Mouse (Mus musculus) heart, embryonic 14.5 days (tissue): ENCODE results near the gene Cacna2d1. TPM values are rescaled to one million over a fixed set of nuclear protein-coding genes. Genes with fewer than 3 reads are reported as not detected.

Experiments
- ATAC-seq: fragments of 200-750 bp; cut with Nextera tagmentation; 2 replicates; pipeline ENCODE4 v1.8.0; 2017; ENCODE audit warnings: low read depth, moderate TSS enrichment; ENCODE audit not compliant: insufficient number of reproducible peaks, insufficient read depth, low FRiP score
- H3K27ac ChIP-seq, 2 experiments: fragments of 200-500 bp in 1 of 2; fragments of 300-500 bp in 1 of 2; sonication (generic) in 1 of 2; replicated peaks in 1 of 2; 2 replicates each; pipeline ENCODE4 v1.5.1; 2012 to 2014; ENCODE audit warnings: low read depth in 2 of 2, low read length in 2 of 2, control low read depth in 1 of 2, mild to moderate bottlenecking in 1 of 2, mixed read lengths in 1 of 2; ENCODE audit not compliant: control insufficient read depth in 1 of 2, insufficient read depth in 1 of 2
- H3K27me3 ChIP-seq: fragments of 300-500 bp; sonication (generic); 2 replicates; pipeline ENCODE4 v1.6.1; 2014; ENCODE audit warnings: mild to moderate bottlenecking, low read length, control low read depth; ENCODE audit not compliant: control insufficient read depth, insufficient read depth
- H3K36me3 ChIP-seq: fragments of 300-500 bp; sonication (generic); 2 replicates; pipeline ENCODE4 v1.6.1; 2014; ENCODE audit warnings: mild to moderate bottlenecking, control low read depth, low read length, mixed read lengths; ENCODE audit not compliant: control insufficient read depth, insufficient read depth
- H3K4me1 ChIP-seq, 2 experiments: fragments of 200-500 bp in 1 of 2; fragments of 300-500 bp in 1 of 2; sonication (generic) in 1 of 2; 2 replicates each; pipeline ENCODE4 v1.6.1; 2012 to 2014; ENCODE audit warnings: low read length in 2 of 2, control low read depth in 1 of 2, mixed read lengths in 1 of 2; ENCODE audit not compliant: control insufficient read depth in 2 of 2, insufficient read depth in 2 of 2
- H3K4me2 ChIP-seq: fragments of 300-500 bp; sonication (generic); 2 replicates; pipeline ENCODE4 v1.6.1; 2014; ENCODE audit warnings: mild to moderate bottlenecking, low read length
- H3K4me3 ChIP-seq, 2 experiments: fragments of 200-500 bp in 1 of 2; fragments of 300-500 bp in 1 of 2; sonication (generic) in 1 of 2; 2 replicates each; pipeline ENCODE4 v1.5.1; 2012 to 2014; ENCODE audit warnings: low read length in 2 of 2, mild to moderate bottlenecking in 2 of 2, control low read depth in 1 of 2, low read depth in 1 of 2, moderate library complexity in 1 of 2; ENCODE audit not compliant: control insufficient read depth in 1 of 2, insufficient read depth in 1 of 2
- H3K9ac ChIP-seq: fragments of 300-500 bp; sonication (generic); 2 replicates; pipeline ENCODE4 v1.6.1; 2014; ENCODE audit warnings: mild to moderate bottlenecking, low read length
- H3K9me3 ChIP-seq: fragments of 300-500 bp; sonication (generic); 2 replicates; pipeline ENCODE4 v1.6.1; 2016; ENCODE audit warnings: low read length, control low read depth; ENCODE audit not compliant: control insufficient read depth
- WGBS: fragments of 180-500 bp; shearing (Covaris S2); extraction: QIAGEN DNeasy Blood & Tissue Kit; methylation state at CpG from one replicate; pipeline ENCODE4 v1.1.7; 2014; 5-methylcytosine and 5-hydroxymethylcytosine counted together
- polyA plus RNA-seq: library from polyadenylated mRNA; unstranded; fragments of >200 nt; fragmentation: Nextera tagmentation; extraction: Ambion mirVana; gene quantifications from 2 replicates; pipeline ENCODE4 v1.2.1, GENCODE M21; 2014

The Cacna2d1 gene
- polyA plus RNA-seq, 1 experiment from 2014 or later, result 27.0 TPM

GRCm38 (mm10) chr5:16237972-16238371 is 303.5 kb downstream of the Cacna2d1 start:
- WGBS, result 39% methylated on average over 5 of the region's 5 CpGs
- no peak overlapping the region for H3K4me3 ChIP-seq
- no peak overlapping the region for H3K4me2 ChIP-seq

GRCm38 (mm10) chr5:16240255-16240654 is 305.8 kb downstream of the Cacna2d1 start:
- 91% methylated on average over 3 of the region's 3 CpGs for WGBS

More at GRCm38 (mm10) chr5:16237972-16238371, 303.5 kb downstream of the Cacna2d1 start:
- no peaks in the 10 kb centered on the region for H3K36me3 ChIP-seq
- H3K4me1 ChIP-seq, result peaks cover 4% of the 10 kb centered on the region in 2 experiments; a peak in 1 of 4 replicates
- no peaks in the 10 kb centered on the region for H3K9me3 ChIP-seq
- no peak overlapping the region for H3K27ac ChIP-seq
- no peak overlapping the region for H3K9ac ChIP-seq
- no peak for ATAC-seq
- no peaks in the 10 kb centered on the region for H3K27me3 ChIP-seq

GRCm38 (mm10) chr5:16243599-16243998 is 309.1 kb downstream of the Cacna2d1 start:
- H3K9me3 ChIP-seq, result no peaks in the 10 kb centered on the region
- 0 out of 2 replicates have a peak, but pooled peaks cover 4% of the 10 kb centered on the region for H3K36me3 ChIP-seq
- H3K4me3 ChIP-seq, result no peak overlapping the region
- 74% methylated on average over 2 of the region's 2 CpGs for WGBS
- peaks cover 0 to 3% of the 10 kb centered on the region in 2 experiments; a peak in 1 of 4 replicates for H3K4me1 ChIP-seq
- no peak overlapping the region for H3K4me2 ChIP-seq
- no peaks in the 10 kb centered on the region for H3K27me3 ChIP-seq
- no peak for ATAC-seq
- H3K27ac ChIP-seq, result no peak overlapping the region
- no peak overlapping the region for H3K9ac ChIP-seq

More at GRCm38 (mm10) chr5:16240255-16240654, 305.8 kb downstream of the Cacna2d1 start:
- Histone ChIP-seq H3K9me3 (no peaks in the 10 kb centered on the region), H3K27me3 (no peaks in the 10 kb centered on the region), H3K4me1 (peaks cover 4 to 7% of the 10 kb centered on the region in 2 experiments; a peak in 2 of 4 replicates), H3K4me3 (no peak overlapping the region), H3K36me3 (no peaks in the 10 kb centered on the region), H3K4me2 (no peak overlapping the region), H3K27ac (no peak overlapping the region), H3K9ac (no peak overlapping the region)
- no peak for ATAC-seq

GRCm38 (mm10) chr5:16252738-16253513 is 318.4 kb downstream of the Cacna2d1 start:
- no peaks in the 10 kb centered on the region for H3K9me3 ChIP-seq
- no peaks in the 10 kb centered on the region for H3K27me3 ChIP-seq
- H3K4me1 ChIP-seq, result 0 out of 4 replicates have a peak, but pooled peaks cover 0 to 6% of the 10 kb centered on the region in 2 experiments
- 0 out of 2 replicates have a peak, but pooled peaks cover 2% of the 10 kb centered on the region for H3K36me3 ChIP-seq
- H3K4me3 ChIP-seq, result no peak overlapping the region
- 91% methylated on average over 6 of the region's 6 CpGs for WGBS
- no peak overlapping the region; a peak in 1 of 4 replicates for H3K27ac ChIP-seq
- no peak for ATAC-seq
- no peak overlapping the region for H3K4me2 ChIP-seq
- H3K9ac ChIP-seq, result no peak overlapping the region

- Histone ChIP-seq H3K36me3 (no peaks in the 10 kb centered on the region), H3K27ac (peak overlapping the region in 1 of 2 experiments; percentile 34; a peak in 2 of 4 replicates), H3K4me1 (0 out of 4 replicates have a peak, but pooled peaks cover 0 to 6% of the 10 kb centered on the region in 2 experiments), H3K9ac (no peak overlapping the region), H3K27me3 (no peaks in the 10 kb centered on the region), H3K9me3 (no peaks in the 10 kb centered on the region), H3K4me2 (no peak overlapping the region), H3K4me3 (no peak overlapping the region)
- WGBS, result 53% methylated on average over 1 of the region's 1 CpGs
- no peak for ATAC-seq
Observed at GRCm38 (mm10) chr5:16253768-16254167, 319.3 kb downstream of the Cacna2d1 start.

- H3K4me3 ChIP-seq, result no peak overlapping the region
- no peak overlapping the region for H3K27ac ChIP-seq
- no peaks in the 10 kb centered on the region for H3K9me3 ChIP-seq
- no peak overlapping the region for H3K9ac ChIP-seq
- ATAC-seq, result no peak
- H3K4me1 ChIP-seq, result no peaks in the 10 kb centered on the region
- peaks cover 7% of the 10 kb centered on the region; the same call in 1 of the 2 replicates for H3K36me3 ChIP-seq
- 68% methylated on average over 6 of the region's 6 CpGs for WGBS
- H3K27me3 ChIP-seq, result no peaks in the 10 kb centered on the region
- no peak overlapping the region for H3K4me2 ChIP-seq
Observed at GRCm38 (mm10) chr5:16265385-16265784, 330.9 kb downstream of the Cacna2d1 start.

- Histone ChIP-seq H3K36me3 (peaks cover 7% of the 10 kb centered on the region), H3K4me3 (no peak overlapping the region), H3K9me3 (no peaks in the 10 kb centered on the region), H3K9ac (no peak overlapping the region), H3K4me2 (no peak overlapping the region), H3K27me3 (no peaks in the 10 kb centered on the region), H3K27ac (no peak overlapping the region), H3K4me1 (no peaks in the 10 kb centered on the region)
- no peak for ATAC-seq
- WGBS, result 67% methylated on average over 2 of the region's 2 CpGs
Observed at GRCm38 (mm10) chr5:16277058-16277457, 342.6 kb downstream of the Cacna2d1 start.
